Mouse (Mus musculus) kidney, embryonic 14.5 days (tissue): ENCODE measurements at regions not wholly inside any gene's neighbourhood (a gene's known extent, or its start where the extent isn't known, plus 50 kb on each side); places are given as distances from the start of the nearest gene placed in this dataset.

Source experiments
- ATAC-seq: fragments of 200-750 bp; cut with Nextera tagmentation; 2 replicates; pipeline ENCODE4 v1.8.0; 2017; ENCODE audit warnings: moderate number of reproducible peaks, mild to moderate bottlenecking, moderate TSS enrichment, moderate library complexity; ENCODE audit not compliant: low FRiP score, low TSS enrichment
- H3K27ac ChIP-seq: fragments of 300-500 bp; sonication (generic); 2 replicates; pipeline ENCODE4 v1.5.1; 2014; ENCODE audit warnings: low read depth, mild to moderate bottlenecking, low read length, moderate library complexity, mixed read lengths
- H3K27me3 ChIP-seq: fragments of 300-500 bp; sonication (generic); 2 replicates; pipeline ENCODE4 v1.6.1; 2014; ENCODE audit warnings: mild to moderate bottlenecking, low read length; ENCODE audit not compliant: control insufficient read depth, insufficient read depth
- H3K36me3 ChIP-seq: fragments of 300-500 bp; sonication (generic); 2 replicates; pipeline ENCODE4 v1.6.1; 2014; ENCODE audit warnings: low read length, mixed read lengths; ENCODE audit not compliant: control insufficient read depth, insufficient read depth
- H3K4me1 ChIP-seq: fragments of 300-500 bp; sonication (generic); 2 replicates; pipeline ENCODE4 v1.6.1; 2014; ENCODE audit warnings: low read length, mixed read lengths; ENCODE audit not compliant: control insufficient read depth, insufficient read depth
- H3K4me2 ChIP-seq: fragments of 300-500 bp; sonication (generic); replicated peaks from 2 replicates; pipeline ENCODE4 v1.6.1; 2014; ENCODE audit warnings: low read depth, mild to moderate bottlenecking, low read length
- H3K4me3 ChIP-seq: fragments of 300-500 bp; sonication (generic); 2 replicates; pipeline ENCODE4 v1.5.1; 2014; ENCODE audit warnings: mild to moderate bottlenecking, low read length
- H3K9ac ChIP-seq: fragments of 300-500 bp; sonication (generic); 2 replicates; pipeline ENCODE4 v1.6.1; 2014; ENCODE audit warnings: low read depth, mild to moderate bottlenecking, low read length, moderate library complexity
- H3K9me3 ChIP-seq: fragments of 300-500 bp; sonication (generic); 2 replicates; pipeline ENCODE4 v1.6.1; 2016; ENCODE audit warnings: low read length; ENCODE audit not compliant: control insufficient read depth
- WGBS: fragments of 180-500 bp; shearing (Covaris S2); extraction: QIAGEN DNeasy Blood & Tissue Kit; methylation state at CpG from one replicate; pipeline ENCODE4 v1.1.7; 2014; 5-methylcytosine and 5-hydroxymethylcytosine counted together

- Histone ChIP-seq H3K9ac (no peak overlapping the region), H3K4me1 (no peaks in the 10 kb centered on the region), H3K36me3 (no peaks in the 10 kb centered on the region), H3K9me3 (no peaks in the 10 kb centered on the region), H3K4me3 (no peak overlapping the region), H3K27me3 (no peaks in the 10 kb centered on the region), H3K27ac (no peak overlapping the region), H3K4me2 (no peak overlapping the region)
- no peak for ATAC-seq
- WGBS: 83% methylated on average over 1 of the region's 1 CpGs
Observed at GRCm38 (mm10) chr10:44615586-44615985, 87.3 kb upstream of the Prdm1 start.

- Histone ChIP-seq H3K9ac (no peak overlapping the region), H3K36me3 (no peaks in the 10 kb centered on the region), H3K4me1 (no peaks in the 10 kb centered on the region), H3K27me3 (no peaks in the 10 kb centered on the region), H3K4me2 (no peak overlapping the region), H3K27ac (no peak overlapping the region), H3K9me3 (no peaks in the 10 kb centered on the region), H3K4me3 (no peak overlapping the region)
- WGBS: 90% methylated on average over 7 of the region's 7 CpGs
- ATAC-seq: no peak
Observed at GRCm38 (mm10) chr10:44612571-44612970, 84.3 kb upstream of the Prdm1 start.

DNA sequence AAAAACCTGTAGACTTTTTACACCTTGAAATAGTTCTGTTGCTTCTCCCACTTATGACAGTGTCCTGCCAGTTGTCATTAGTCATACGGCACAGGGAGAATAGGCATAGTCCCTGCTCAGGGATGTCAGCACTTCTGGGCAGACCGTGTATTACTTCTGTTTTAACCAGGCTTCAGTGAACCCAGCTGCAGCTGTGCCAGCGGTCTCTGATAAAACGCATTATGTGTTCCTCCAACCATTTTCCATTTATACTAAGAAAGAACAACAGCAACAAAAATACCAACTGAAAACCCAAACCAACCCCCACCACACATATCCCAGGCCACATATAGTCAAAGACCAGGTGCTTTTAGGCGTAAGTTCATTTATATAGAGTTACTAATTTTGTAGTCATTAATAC lies 83.1 kb upstream of the Prdm1 start:
- Histone ChIP-seq H3K9me3 (no peaks in the 10 kb centered on the region), H3K9ac (no peak overlapping the region), H3K36me3 (no peaks in the 10 kb centered on the region), H3K4me2 (no peak overlapping the region), H3K4me3 (no peak overlapping the region), H3K27me3 (no peaks in the 10 kb centered on the region), H3K4me1 (no peaks in the 10 kb centered on the region), H3K27ac (no peak overlapping the region)
- no peak for ATAC-seq
- WGBS: 93% methylated on average over 5 of the region's 5 CpGs

DNA sequence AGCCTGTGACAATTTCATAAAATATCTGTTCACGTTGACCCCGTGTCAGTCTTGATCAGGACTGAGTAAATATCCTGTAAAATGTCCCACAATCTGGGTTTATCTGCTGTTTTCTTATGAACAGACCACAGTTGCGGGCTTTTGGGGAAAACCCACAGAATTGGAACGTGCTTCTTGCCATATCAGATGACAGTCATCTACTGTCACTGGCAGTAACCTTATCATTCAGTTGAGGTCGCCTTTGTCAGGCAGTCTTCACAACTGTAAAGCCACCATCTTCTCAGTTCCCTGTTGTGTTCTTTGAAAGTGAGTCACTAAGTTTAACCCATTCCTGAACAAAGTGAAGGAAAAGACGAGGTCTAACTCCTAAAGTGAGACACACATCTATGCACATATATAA lies 80.9 kb upstream of the Prdm1 start:
- H3K4me2 ChIP-seq: no peak overlapping the region
- no peak for ATAC-seq
- no peaks in the 10 kb centered on the region for H3K27me3 ChIP-seq
- H3K9me3 ChIP-seq: no peaks in the 10 kb centered on the region
- H3K4me1 ChIP-seq: no peaks in the 10 kb centered on the region
- H3K27ac ChIP-seq: no peak overlapping the region
- 75% methylated on average over 6 of the region's 6 CpGs for WGBS
- no peak overlapping the region for H3K9ac ChIP-seq
- no peak overlapping the region for H3K4me3 ChIP-seq
- H3K36me3 ChIP-seq: no peaks in the 10 kb centered on the region

- H3K9ac ChIP-seq: no peak overlapping the region
- H3K27me3 ChIP-seq: no peaks in the 10 kb centered on the region
- H3K27ac ChIP-seq: no peak overlapping the region
- H3K4me2 ChIP-seq: no peak overlapping the region
- H3K9me3 ChIP-seq: no peaks in the 10 kb centered on the region
- 56% methylated on average over 5 of the region's 5 CpGs for WGBS
- H3K4me1 ChIP-seq: no peaks in the 10 kb centered on the region
- no peaks in the 10 kb centered on the region for H3K36me3 ChIP-seq
- H3K4me3 ChIP-seq: no peak overlapping the region
- ATAC-seq: no peak
Observed at GRCm38 (mm10) chr10:44607334-44607851, 79.1 kb upstream of the Prdm1 start.

DNA sequence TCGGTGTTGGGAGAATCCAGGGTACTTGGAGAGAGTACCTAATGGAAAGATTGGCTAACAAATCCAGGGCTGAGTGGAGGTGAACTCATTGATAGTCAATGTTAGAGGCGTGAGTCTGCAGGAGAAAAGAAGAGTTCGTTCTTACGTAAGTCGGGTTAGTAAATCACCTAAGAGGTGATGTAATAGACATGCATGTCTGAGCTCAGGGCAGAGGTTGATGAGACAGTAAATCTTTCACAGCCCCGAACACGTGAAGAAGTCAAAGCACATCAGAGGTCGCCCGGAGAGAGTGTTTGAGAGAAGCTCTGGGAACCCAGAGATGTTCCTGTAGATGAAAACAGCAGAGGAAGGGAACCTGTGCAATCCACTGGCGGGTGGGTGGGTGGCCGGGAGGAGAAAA lies 76.2 kb upstream of the Prdm1 start:
- Histone ChIP-seq H3K4me1 (no peaks in the 10 kb centered on the region), H3K36me3 (no peaks in the 10 kb centered on the region), H3K4me3 (no peak overlapping the region), H3K4me2 (no peak overlapping the region), H3K27me3 (no peaks in the 10 kb centered on the region), H3K9ac (no peak overlapping the region), H3K9me3 (no peaks in the 10 kb centered on the region), H3K27ac (no peak overlapping the region)
- WGBS: 59% methylated on average over 11 of the region's 11 CpGs
- ATAC-seq: no peak

DNA sequence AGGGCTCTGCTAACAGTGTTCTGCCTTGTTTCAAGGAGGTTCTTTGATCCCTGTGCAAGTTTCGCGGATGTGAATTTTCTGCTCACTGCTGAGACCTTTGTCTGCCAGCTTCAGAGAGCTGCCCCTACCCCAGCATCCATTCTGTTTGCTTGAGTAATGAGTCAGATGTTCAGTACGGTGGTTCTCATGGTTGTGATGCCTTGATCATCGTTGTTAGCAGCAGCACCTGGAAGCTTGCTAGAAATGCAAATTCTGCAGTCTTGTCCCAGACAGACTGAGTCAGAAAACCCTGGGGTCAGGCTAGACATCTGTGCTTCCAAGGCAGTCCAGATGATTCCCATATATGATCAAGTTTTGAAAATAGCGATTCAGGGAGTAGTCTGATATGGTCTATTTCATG lies 75.2 kb upstream of the Prdm1 start:
- H3K27ac ChIP-seq: no peak overlapping the region
- no peak overlapping the region for H3K9ac ChIP-seq
- H3K9me3 ChIP-seq: no peaks in the 10 kb centered on the region
- WGBS: 90% methylated on average over 5 of the region's 5 CpGs
- no peak for ATAC-seq
- H3K27me3 ChIP-seq: no peaks in the 10 kb centered on the region
- no peak overlapping the region for H3K4me3 ChIP-seq
- H3K4me1 ChIP-seq: no peaks in the 10 kb centered on the region
- no peak overlapping the region for H3K4me2 ChIP-seq
- H3K36me3 ChIP-seq: no peaks in the 10 kb centered on the region

DNA sequence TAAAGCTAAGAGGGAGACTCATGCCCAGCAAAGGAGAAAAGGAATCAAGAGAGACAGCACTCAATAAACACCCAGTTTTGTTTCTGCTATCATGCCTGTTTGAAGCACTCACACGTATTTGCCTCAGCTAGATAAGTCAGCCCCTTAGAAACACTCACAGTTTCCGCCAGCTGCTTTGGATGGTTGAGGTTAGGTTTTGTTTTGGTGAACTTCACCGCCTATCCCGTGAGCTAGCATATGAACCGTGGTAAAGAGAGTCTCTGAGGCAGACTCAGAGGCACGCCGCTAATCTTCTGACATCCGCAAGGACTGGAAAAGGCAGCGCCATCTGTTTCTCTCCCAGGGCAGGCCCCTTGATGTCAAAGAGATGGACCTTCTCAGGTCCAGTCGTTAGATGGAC lies 73.2 kb upstream of the Prdm1 start:
- Histone ChIP-seq H3K27ac (no peak overlapping the region), H3K9ac (no peak overlapping the region), H3K9me3 (no peaks in the 10 kb centered on the region), H3K4me2 (no peak overlapping the region), H3K27me3 (no peaks in the 10 kb centered on the region), H3K4me1 (no peaks in the 10 kb centered on the region), H3K4me3 (no peak overlapping the region), H3K36me3 (no peaks in the 10 kb centered on the region)
- no peak for ATAC-seq
- 79% methylated on average over 10 of the region's 10 CpGs for WGBS

GRCm38 (mm10) chr10:44599964-44600334 lies 71.6 kb upstream of the Prdm1 start:
- WGBS: 31% methylated on average over 4 of the region's 4 CpGs
- Histone ChIP-seq H3K9ac (no peak overlapping the region), H3K4me1 (no peaks in the 10 kb centered on the region), H3K4me2 (no peak overlapping the region), H3K4me3 (no peak overlapping the region), H3K27me3 (no peaks in the 10 kb centered on the region), H3K36me3 (no peaks in the 10 kb centered on the region), H3K9me3 (no peaks in the 10 kb centered on the region), H3K27ac (no peak overlapping the region)
- no peak for ATAC-seq
